Mouse (Mus musculus): ENCODE measurements around the gene Ntng1.

- TF ChIP-seq POLR2A (IDR thresholded peaks at IDR 0.05; ENCODE audit: control insufficient read depth, low read depth, low read length) (no peak), CTCF (IDR thresholded peaks at IDR 0.05; ENCODE audit: control insufficient read depth, insufficient read depth, insufficient replicate concordance, low read depth, low read length) (no peak)
Observed at GRCm38 (mm10) chr3:110092521-110092920, 51.3 kb downstream of the Ntng1 start.

Data from testis, adult 2 months (tissue).